Mouse (Mus musculus) liver, embryonic 14.5 days (tissue): ENCODE results near the gene Oscar. TPM values are rescaled to one million over a fixed set of nuclear protein-coding genes. Genes with fewer than 3 reads are reported as not detected.

Experiments
- ATAC-seq: fragments of 200-750 bp; cut with Nextera tagmentation; 2 replicates; pipeline ENCODE4 v1.8.0; 2017; ENCODE audit warnings: moderate number of reproducible peaks, mild to moderate bottlenecking, moderate library complexity; ENCODE audit not compliant: insufficient read depth
- DNase-seq, 3 experiments: peaks; one replicate each; pipeline ENCODE4 v3.0.0-alpha.2; 2012 to 2013; ENCODE audit warnings: low read depth in 3 of 3, low spot score in 3 of 3
- H3K27ac ChIP-seq: fragments of 300-500 bp; sonication (generic); 2 replicates; pipeline ENCODE4 v1.5.1; 2014; ENCODE audit warnings: moderate library complexity, mild to moderate bottlenecking, control low read depth, inconsistent platforms
- H3K27me3 ChIP-seq: fragments of 300-500 bp; sonication (generic); 2 replicates; pipeline ENCODE4 v1.6.1; 2014; ENCODE audit warnings: mild to moderate bottlenecking, low read length, moderate library complexity; ENCODE audit not compliant: control insufficient read depth, insufficient read depth
- H3K36me3 ChIP-seq: fragments of 300-500 bp; sonication (generic); replicated peaks from 2 replicates; pipeline ENCODE4 v1.6.1; 2014; ENCODE audit warnings: low read depth; ENCODE audit not compliant: control insufficient read depth, insufficient read depth
- H3K4me1 ChIP-seq, 2 experiments: fragments of 200-500 bp in 1 of 2; fragments of 300-500 bp in 1 of 2; sonication (generic) in 1 of 2; replicated peaks; 2 replicates each; pipeline ENCODE4 v1.6.1; 2012 to 2014; ENCODE audit warnings: antibody characterized with exemption in 1 of 2, inconsistent platforms in 1 of 2, low read length in 1 of 2; ENCODE audit not compliant: control insufficient read depth in 2 of 2, insufficient read depth in 2 of 2
- H3K4me2 ChIP-seq: fragments of 300-500 bp; sonication (generic); 2 replicates; pipeline ENCODE4 v1.6.1; 2014; ENCODE audit warnings: low read depth, mild to moderate bottlenecking, control low read depth, moderate library complexity
- H3K4me3 ChIP-seq, 2 experiments: fragments of 200-500 bp in 1 of 2; fragments of 300-500 bp in 1 of 2; sonication (generic) in 1 of 2; 2 replicates each; pipeline ENCODE4 v1.5.1; 2012 to 2014; ENCODE audit warnings: low read depth in 2 of 2, low read length in 2 of 2, mild to moderate bottlenecking in 2 of 2, control low read depth in 1 of 2, inconsistent platforms in 1 of 2, moderate library complexity in 1 of 2; ENCODE audit not compliant: insufficient read depth in 1 of 2
- H3K9ac ChIP-seq: fragments of 300-500 bp; sonication (generic); replicated peaks from 2 replicates; pipeline ENCODE4 v1.6.1; 2014; ENCODE audit warnings: mild to moderate bottlenecking, control low read depth, moderate library complexity
- H3K9me3 ChIP-seq: fragments of 300-500 bp; sonication (generic); 2 replicates; pipeline ENCODE4 v1.6.1; 2016; ENCODE audit warnings: low read length, mixed read lengths; ENCODE audit not compliant: control insufficient read depth
- CTCF ChIP-seq: IDR thresholded peaks from 2 replicates; pipeline ENCODE4 v1.5.1; 2016; ENCODE audit warnings: antibody characterized with exemption, low read depth, control low read depth
- EP300 ChIP-seq: IDR thresholded peaks from 2 replicates; pipeline ENCODE4 v1.6.1; 2016; ENCODE audit warnings: antibody characterized with exemption, low read depth
- WGBS: fragments of 180-500 bp; shearing (Covaris S2); extraction: QIAGEN DNeasy Blood & Tissue Kit; methylation state at CpG from one replicate; pipeline ENCODE4 v1.1.7; 2014; ENCODE audit not compliant: insufficient replicate concordance; 5-methylcytosine and 5-hydroxymethylcytosine counted together
- polyA plus RNA-seq, 2 experiments: library from polyadenylated mRNA; depleted of rRNA in 1 of 2; stranded (reverse) in 1 of 2; unstranded in 1 of 2; fragments of >200 nt; fragmentation: Nextera tagmentation in 1 of 2; extraction: Ambion mirVana in 1 of 2; gene quantifications; 2 replicates each; pipeline versions ENCODE4 v1.2.1 to v1.2.3; 2012 to 2014

The Oscar gene
- polyA plus RNA-seq, 2 experiments: 0.03 TPM; not detected in 1

- no peak overlapping the region for H3K4me3 ChIP-seq
- no peak overlapping the region for H3K9ac ChIP-seq
- H3K4me2 ChIP-seq: no peak overlapping the region
- no peaks in the 10 kb centered on the region for H3K9me3 ChIP-seq
- no peak overlapping the region for H3K27ac ChIP-seq
- WGBS: 39% methylated on average over 1 of the region's 1 CpGs
- peaks cover 2 to 3% of the 10 kb centered on the region in 2 experiments; a peak in 1 of 4 replicates for H3K4me1 ChIP-seq
- TF ChIP-seq CTCF: peak; percentile 25; the same call in 1 of the 2 replicates
- TF ChIP-seq EP300: no peak
- ATAC-seq: no peak
- no peaks in the 10 kb centered on the region for H3K27me3 ChIP-seq
- H3K36me3 ChIP-seq: no peaks in the 10 kb centered on the region
- DNase-seq: no peak
These were observed 24.4 kb downstream of the Oscar start for GRCm38 (mm10) chr7:3591534-3591933.

GRCm38 (mm10) chr7:3590550-3590949 is 25.4 kb downstream of the Oscar start:
- Histone ChIP-seq H3K9me3 (no peaks in the 10 kb centered on the region), H3K4me1 (peaks cover 2 to 3% of the 10 kb centered on the region in 2 experiments; a peak in 1 of 4 replicates), H3K4me3 (no peak overlapping the region), H3K27me3 (no peaks in the 10 kb centered on the region), H3K4me2 (no peak overlapping the region), H3K9ac (no peak overlapping the region), H3K27ac (no peak overlapping the region), H3K36me3 (no peaks in the 10 kb centered on the region)
- WGBS: 53% methylated on average over 3 of the region's 3 CpGs
- no peak for TF ChIP-seq EP300
- no peak for TF ChIP-seq CTCF
- DNase-seq (no peak), ATAC-seq (no peak)

- H3K27me3 ChIP-seq: no peaks in the 10 kb centered on the region
- DNase-seq (no peak), ATAC-seq (no peak)
- H3K9ac ChIP-seq: no peak overlapping the region
- H3K27ac ChIP-seq: no peak overlapping the region
- H3K4me3 ChIP-seq: no peak overlapping the region
- 65% methylated on average over 1 of the region's 1 CpGs for WGBS
- H3K4me1 ChIP-seq: no peaks in the 10 kb centered on the region
- no peaks in the 10 kb centered on the region for H3K9me3 ChIP-seq
- no peak overlapping the region for H3K4me2 ChIP-seq
- H3K36me3 ChIP-seq: no peaks in the 10 kb centered on the region
- TF ChIP-seq CTCF (no peak), EP300 (no peak)
These were observed 28.7 kb downstream of the Oscar start for GRCm38 (mm10) chr7:3587292-3587691.

- 7% methylated on average over 5 of the region's 5 CpGs for WGBS
- Histone ChIP-seq H3K36me3 (no peaks in the 10 kb centered on the region), H3K9ac (no peak overlapping the region), H3K9me3 (no peaks in the 10 kb centered on the region), H3K27ac (no peak overlapping the region), H3K4me3 (no peak overlapping the region), H3K4me2 (no peak overlapping the region), H3K4me1 (no peaks in the 10 kb centered on the region), H3K27me3 (no peaks in the 10 kb centered on the region)
- TF ChIP-seq EP300 (no peak), CTCF (no peak)
- no peak for ATAC-seq
- no peak for DNase-seq
These were observed 29.7 kb downstream of the Oscar start for GRCm38 (mm10) chr7:3586255-3586654.

GRCm38 (mm10) chr7:3585763-3586162 is 30.2 kb downstream of the Oscar start:
- TF ChIP-seq CTCF (no peak), EP300 (no peak)
- 11% methylated on average over 6 of the region's 6 CpGs for WGBS

More at GRCm38 (mm10) chr7:3585763-3586162, 30.2 kb downstream of the Oscar start:
- Histone ChIP-seq H3K9me3 (no peaks in the 10 kb centered on the region), H3K36me3 (no peaks in the 10 kb centered on the region), H3K9ac (no peak overlapping the region), H3K4me3 (no peak overlapping the region), H3K27ac (no peak overlapping the region), H3K27me3 (no peaks in the 10 kb centered on the region), H3K4me1 (no peaks in the 10 kb centered on the region), H3K4me2 (no peak overlapping the region)
- DNase-seq (no peak), ATAC-seq (no peak)
